Mouse (Mus musculus): ENCODE measurements around the gene Rfx2.

Gene Rfx2

DNA sequence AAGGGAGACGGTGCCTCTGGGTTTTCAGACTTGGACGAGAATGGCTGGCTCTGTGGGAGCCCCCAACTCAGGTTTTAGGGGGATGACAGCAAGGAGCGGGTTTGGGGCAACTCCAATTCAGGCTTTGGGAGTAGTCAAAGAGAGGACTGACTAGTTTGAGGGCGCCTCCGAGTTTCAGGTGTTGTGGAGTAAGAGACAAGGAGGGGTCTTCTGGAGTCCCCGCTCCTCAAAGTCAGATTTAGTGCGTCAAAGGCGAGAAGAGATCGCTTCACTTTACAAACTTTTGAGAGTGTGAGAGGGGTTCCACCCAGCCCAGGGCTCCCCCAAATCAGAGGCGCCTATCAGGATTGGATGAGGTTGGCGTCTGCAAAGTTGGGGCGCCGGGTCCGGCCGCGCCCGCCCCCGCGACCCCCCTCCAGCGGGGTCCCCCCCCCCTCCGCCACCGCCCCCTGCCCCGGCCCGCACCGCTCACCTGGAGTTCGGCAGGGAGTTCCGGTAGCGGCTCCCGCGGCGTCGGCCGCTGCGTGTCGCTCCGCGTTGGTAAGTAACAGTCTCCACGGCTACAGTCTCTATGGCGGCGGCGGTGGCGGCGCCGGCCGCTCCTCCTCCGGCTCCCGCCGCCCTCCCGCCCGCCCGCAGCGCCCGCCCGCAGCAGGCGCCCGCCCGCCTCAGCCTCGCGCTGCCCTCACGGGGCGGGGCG, at the start of gene Rfx2:
Gene Rfx2, minus strand, starts transcription at position 603 of the 700 bp plus-strand sequence.
- peak in 1 of 2 experiments; percentile 31 for DNase-seq

DNA sequence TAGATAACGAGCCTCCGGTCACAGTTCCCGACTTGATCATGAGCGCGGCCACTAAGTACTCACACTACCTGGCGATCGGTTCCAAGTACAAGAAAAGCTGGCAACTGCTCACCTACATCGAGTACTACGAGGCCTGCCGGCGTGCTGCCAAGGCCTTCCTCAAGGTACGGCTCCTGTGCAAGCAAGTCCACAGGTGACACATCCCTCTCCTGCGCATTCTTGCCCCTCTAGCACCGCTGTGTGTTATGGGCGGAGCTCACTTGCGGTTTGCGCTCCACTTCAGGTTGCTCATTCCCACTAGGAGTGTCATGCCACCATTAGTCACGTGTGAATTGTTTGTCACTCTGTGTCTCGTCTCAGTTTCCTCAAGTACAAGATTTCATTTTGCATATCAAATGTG, 46.6 kb upstream of the Rfx2 start:
- no peak for DNase-seq

DNA sequence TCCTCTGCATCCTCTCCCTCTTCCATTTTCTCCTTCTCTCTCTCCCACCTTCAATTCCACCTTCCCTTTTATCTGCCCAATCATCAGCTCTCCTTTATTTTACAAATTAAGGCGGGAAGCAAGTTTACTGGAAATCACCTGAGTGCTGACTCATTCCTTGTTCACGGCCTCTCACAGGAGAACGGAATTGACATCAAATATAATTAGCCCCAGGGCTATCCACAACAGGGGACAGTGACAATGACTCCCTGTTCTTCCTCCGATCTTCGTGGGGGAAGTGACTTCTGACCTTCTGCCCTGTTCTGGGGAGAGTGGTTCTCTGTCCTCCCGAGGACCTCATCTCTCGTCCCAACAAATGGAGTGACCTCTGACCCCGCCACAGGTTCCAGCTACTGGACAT, 46.2 kb upstream of the Rfx2 start:
- DNase-seq, result no peak

DNA sequence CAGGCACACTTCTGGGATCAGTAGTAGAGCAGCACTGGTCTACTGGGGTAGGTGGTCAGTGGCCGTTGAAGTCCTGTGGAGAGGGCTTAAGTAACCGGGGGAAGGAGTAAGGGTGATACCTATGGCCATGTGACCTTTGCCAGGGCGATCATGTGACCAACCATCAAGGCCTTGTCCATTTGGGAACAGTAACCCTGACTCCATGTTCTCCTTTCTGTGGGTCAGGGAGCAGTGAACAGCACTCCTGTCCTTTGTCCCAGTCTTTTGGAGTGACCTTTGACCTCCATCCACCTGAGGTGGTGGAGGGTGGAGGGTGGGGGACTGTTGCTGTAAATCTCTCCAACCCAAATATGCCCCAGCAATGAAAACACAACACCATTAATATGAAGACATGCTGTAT, 45.7 kb upstream of the Rfx2 start:
- no peak for DNase-seq

DNA sequence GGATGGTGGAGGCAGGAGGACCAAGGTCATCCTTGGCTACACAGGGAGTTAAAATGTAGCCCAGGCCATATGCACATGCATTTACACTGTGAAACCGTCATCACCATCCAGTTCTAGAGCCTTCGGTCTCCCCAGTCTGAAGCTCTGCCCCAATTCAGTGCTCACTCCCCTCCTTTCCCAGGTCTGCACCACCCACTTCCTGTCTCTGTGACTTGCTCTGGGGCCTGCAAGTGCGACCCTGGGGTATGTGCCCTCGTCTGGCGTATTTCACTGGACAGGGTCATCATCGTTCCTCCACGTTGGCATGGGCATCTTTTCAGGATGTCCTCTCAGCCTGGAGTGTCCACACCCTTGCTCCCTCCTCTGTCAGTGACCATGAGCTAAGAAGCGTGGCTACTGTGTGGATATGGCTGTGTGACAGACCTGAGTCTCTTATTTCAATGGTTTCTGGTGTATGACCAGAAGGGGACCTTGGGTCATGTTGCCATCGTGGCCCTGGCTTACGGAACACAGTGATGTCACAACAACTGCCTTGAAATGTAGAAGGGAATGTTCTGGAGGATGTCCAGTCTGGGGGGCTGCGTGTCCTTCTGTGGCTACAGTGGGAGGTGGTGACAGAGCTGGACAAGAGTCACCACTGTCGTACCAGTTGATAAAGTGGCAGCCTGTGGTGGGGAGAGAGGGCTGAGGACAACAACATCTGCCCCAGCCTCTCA, 44.3 kb upstream of the Rfx2 start, which contains the start of gene 1700061G19Rik:
Gene 1700061G19Rik, plus strand, starts transcription at position 542 of the 716 bp plus-strand sequence.
- no peak for DNase-seq

DNA sequence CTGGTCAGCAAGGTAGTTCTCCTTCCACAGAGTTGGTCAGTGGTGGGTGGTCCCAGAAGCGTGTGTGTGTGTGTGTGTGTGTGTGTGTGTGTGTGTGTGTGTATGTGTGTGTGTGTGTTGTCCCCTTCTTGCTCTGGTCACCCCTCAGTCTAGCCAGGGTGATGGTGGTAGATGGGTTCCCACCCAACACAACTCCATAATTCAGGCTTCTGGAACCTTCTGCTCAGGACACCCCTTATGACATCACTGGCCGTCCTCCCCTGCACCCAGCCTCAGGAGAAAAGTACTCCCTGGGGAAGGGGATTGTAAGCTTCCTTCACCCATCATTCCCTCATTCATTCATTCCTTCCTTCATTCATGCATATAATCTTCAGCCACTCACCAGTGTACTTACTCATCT, 43.4 kb upstream of the Rfx2 start, which contains the start of gene Acsbg2:
Gene Acsbg2, minus strand, starts transcription at position 211 of the 400 bp plus-strand sequence.
- DNase-seq, result no peak

DNA sequence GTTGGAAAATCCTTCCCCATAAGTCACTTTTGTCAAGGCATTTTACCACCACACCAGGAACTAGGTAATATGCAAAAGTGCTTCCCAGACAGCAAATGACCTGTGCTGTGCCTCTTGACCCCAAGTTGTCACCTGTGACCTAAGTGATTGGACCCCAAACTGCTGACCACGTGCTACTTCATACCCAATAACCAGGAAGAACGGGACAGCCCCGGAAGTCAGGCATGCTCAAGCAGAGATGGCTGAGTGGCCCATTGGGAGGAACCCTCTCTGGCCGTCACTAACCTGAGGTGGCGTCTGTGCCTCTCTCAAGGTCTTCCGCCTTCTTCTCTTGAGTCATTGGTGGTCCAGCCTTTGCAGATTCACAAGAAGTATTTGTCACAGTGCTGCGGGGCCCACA, 41.7 kb upstream of the Rfx2 start:
- DNase-seq, result no peak

DNA sequence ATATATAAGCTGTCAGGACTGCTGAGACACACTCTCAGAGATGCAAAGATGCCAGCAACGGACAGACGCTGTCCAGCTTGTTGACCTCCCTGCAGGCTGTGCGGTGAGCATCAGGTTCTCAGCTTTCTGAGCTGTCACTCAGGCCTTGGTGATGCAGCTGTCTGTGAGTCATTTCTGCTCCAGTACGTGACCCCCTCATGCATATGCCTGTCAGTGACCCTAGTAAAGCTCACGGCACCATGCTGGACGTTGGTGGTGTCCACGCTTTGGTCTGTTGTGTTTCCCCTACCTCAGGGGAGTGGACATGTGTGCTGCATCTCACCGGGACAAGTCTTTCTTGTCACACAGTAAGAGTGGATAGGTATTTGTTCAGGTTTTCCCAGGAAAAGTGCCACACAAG, 41.0 kb upstream of the Rfx2 start:
- DNase-seq, result no peak

DNA sequence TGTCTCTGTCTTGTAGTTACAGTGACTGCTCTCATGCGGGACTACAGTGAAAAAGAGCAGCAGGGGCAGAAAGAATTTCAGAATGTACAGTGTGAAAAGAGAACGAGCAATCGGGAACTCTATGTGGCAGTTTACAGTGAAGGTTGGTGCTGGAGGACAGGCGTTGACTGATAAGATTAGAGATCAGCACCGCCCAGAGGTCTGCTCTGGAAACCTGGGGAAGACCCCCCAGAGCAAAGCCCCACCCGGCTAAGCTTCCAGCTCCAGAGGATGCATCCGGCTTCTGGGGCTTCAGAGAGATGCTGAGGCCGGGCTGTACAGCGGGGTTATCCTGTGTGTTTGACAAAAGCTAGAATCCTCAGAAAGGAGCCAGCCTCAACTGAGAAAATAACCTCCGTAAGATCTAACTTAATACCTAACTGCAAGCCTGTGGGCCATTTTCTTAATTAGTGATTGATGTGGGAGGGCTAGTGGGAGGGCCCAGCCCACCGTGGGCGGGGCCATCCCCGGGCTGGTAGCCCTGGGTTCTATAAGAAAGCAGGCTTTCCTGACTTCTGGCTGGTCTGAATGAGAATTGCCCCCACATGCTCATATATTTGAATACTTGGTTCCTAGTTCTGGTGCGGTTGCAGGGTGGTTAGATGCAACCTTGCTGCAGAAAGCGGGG, 39.6 kb upstream of the Rfx2 start:
- no peak for DNase-seq

DNA sequence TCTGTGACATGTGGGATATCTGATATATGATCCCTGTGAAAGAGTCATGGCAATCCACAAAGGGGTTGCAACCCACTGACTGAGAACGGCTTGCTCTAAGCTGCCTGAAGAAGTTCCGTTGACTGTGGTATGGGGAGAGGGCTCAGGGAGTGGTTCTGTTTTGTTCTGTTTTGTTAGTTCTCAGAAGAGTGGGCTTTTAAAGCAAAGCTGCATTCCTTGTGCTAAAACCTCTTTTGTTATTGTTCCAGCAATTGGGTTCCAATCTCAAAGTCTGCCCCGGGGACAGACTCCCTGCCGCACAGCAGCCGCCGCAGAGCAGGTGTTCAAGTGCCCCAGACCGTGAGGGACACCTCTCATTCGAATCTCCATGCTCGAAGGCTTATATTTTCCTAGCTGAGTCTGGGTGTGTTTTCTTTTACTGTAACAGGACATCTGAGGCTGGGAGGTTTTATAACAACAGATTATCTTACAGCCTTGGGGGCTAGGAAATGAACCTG, 38.7 kb upstream of the Rfx2 start:
- no peak for DNase-seq

DNA sequence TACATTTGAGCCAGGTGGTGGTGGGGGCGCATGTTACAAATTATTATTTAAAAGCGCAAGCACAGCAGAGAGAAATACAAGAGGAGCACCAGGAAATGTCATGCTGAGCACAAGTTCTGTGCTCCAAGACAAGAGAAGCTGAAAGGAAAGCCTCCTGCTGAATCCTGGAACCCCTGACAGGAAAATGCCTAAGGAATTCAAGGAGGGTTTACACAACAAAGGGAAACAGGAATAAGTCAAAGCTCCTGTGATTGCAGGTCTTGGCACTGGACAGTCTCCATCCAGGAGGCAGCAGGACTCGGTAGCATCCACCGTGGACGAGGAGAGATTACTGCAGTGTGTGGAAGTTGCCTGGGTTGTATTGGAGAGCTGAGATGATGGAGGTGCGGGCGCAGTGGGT, 35.3 kb upstream of the Rfx2 start:
- DNase-seq, result no peak

DNA sequence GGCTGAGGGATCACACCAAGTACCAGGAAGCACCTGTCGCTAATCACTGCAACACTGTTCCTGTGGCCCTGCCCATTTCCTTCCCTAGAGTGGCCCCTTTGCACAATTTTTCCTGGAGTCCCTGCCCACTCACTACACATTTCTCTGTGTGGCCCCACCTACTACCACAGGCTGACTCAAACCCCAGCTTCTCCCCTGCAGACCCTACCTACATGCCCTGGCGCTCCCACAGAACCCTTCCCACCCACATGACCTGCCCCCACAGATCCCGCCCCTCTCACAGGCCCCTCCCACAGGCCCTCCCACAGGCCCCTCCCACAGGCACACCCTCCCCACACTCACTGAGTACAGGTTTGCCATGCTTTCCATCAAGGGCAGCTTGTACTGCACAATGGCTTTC, 30.4 kb upstream of the Rfx2 start:
- no peak for DNase-seq

DNA sequence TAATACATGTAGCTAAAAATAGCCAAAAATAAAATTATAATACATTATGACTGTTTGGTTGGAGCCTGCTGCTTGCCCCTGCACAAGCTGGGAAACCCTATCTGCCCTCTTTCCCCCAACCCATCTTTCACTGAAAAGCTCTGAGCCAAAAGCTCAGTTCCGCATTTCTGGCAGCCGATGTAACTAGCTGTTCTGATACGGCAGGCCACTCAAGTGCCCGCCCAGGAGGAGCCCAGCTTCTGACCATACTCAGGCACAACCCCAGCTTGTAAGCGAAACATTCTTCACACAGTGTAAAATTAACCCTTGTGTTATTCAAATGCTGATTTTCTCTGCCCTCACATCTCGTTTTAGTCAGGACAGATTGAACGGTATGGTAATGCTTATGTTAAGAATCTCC, 28.1 kb upstream of the Rfx2 start:
- no peak for DNase-seq

DNA sequence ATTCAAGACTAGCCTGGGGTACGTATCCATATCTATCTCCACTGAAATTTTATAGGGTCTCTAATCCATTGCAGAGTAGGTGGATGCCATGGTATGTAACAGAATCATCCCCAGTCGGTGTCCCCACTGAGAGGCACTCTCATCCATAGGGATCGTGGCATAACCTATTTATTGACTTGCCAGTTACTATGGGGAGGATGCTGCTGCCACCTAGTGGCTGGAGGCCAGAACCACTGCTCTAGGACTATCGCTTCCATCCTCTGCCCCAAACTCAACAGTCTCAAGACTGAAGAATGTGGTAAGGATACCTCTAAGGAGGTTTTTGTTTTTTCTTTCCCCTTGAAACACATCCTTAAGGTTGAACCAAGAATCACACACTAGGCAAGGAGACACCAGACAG, 27.4 kb upstream of the Rfx2 start:
- DNase-seq, result peak; percentile 52 to 70

DNA sequence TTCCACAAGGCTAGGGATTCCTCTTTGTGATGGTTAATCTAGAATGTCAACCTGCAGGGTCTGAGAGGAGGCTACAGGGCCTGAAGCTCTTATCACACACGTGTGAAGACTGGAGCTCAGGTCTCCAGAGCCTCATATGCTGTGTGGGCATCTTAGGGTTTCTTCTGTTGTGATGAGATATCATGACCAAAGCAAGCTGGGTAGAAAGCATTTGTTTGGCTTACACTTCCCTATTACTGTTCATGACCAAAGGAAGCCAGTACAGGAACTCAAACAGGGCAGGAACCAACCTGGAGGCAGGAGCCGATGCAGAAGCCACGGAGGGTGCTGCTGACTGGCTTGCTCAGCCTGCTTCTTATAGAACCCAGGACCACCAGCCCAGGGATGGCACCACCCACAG, 24.6 kb upstream of the Rfx2 start:
- no peak for DNase-seq

DNA sequence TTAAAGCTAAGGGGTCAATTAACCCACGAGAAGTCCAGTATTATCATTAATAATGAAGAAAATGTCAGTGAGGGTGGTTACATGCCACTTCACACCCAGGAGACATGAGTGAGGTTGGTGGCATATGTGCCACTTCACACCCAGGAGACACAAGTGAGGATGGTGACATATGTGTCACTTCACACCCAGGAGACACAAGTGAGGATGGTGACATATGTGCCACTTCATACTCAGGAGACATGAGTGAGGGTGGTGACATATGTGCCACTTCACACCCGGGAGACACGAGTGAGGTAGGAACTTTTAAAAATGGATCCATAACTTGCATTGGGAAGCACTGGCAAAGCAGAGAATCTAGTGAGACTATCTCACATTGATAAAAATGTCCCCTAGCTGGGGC, 20.4 kb upstream of the Rfx2 start:
- DNase-seq, result no peak

DNA sequence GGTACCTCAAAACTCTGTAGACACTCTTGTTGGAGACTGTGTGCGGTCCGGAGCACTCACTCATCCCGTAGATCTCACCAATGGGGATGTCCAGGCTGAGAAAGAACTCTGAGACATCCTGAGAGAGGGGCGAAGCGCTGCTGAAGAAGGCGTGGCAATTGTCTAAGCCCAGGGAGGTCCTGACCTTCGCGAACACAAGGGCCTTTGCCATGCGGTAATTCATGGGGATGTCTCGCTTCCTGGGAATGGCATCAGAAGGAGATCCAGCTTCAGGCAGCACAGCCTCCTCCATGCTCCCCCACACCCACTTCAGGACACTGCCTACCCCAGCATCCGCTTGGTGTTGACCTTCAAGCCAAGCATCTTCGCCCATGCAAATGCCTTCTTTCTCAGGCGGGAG, 18.9 kb upstream of the Rfx2 start:
- DNase-seq, result no peak

DNA sequence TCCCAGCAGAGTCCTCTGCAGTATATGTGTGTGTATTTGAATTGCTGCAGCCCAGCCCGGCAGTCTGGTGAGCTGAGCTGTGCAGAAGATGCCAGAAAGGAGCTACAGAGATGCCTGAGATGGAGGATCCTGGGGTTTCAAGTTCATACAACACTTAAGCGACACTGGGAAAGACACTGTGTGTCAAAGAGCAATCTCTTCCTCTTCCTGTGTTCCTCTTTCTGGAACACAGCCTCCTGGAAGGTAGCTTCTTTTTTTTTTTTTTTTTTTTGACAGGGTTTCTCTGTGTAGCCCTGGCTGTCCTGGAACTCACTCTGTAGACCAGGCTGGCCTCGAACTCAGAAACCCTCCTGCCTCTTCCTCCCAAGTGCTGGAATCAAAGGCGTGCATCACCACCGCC, 18.0 kb upstream of the Rfx2 start:
- no peak for DNase-seq

DNA sequence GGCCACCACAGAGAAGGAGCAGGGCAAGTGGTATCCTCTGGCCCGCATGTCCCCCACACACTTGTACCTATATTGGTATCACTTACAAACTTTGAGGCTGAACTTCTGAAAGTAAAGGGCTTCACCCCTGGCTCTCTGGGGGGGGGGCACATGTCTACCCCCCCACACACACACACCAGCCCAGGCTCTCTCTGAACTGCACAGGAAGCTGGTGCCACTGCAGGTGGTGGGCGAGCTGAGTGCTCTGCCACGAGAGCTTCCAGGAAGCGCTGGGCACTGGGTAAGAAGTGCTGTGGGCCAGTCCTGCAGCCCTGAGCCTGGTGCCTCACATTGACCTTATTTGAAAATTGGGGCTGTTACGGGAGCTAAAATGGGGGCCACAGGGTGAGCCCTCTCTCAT, 12.9 kb upstream of the Rfx2 start:
- no peak for DNase-seq

DNA sequence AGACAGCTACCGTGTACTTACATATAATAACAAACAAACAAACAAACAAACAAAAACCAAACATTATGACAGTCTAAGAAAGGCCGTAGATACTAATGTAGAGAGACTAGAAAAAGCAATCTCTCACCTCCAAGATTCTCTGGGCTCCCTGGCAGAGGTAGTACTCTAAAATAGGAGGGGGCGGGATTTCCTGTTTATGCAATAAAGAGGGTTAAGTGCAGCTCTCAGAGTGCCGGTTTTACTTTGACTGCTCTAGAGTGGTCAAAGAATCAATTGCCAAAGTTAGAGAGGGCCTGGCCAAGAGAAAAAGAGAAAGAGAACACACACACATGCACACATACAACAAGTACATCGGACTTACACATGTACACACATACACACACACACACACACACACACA, 11.4 kb upstream of the Rfx2 start:
- no peak for DNase-seq

DNA sequence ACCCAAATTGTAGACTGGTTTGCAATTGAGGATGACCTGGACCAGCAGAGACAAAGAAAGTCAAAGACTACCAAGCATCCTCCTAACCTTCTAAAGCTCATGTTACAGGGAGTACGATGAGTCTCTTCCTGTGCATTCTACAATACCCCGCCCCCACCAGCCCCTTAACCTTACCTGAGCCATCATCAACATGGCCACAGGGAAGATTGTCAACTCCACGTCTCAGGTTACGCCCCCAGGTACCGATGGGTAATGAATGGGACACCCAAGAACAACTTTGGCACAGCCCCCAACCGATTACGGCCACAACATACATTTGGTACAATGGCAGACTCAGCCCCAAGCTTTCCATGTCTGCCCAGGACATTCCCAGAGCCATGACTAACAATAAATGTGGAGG, 9.7 kb upstream of the Rfx2 start:
- DNase-seq, result no peak

DNA sequence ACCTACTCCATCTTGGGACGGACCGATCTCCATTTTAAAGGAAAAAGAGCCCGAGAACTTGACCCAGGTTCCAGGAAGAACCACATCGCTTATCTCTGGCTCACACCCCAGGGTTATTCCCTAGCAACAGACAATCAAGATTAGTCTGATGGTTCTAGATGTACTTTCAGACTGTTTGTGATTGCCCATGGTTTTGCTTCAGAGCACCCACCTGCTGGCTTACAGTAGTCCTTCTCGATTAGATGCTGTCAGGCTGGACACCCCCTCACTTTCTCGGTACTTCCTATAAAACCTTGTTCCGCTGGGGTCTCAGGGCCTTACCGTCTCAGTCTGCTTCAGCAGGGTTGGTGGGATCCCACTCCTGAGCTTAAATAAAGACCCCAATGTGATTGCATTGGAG, 5.5 kb upstream of the Rfx2 start:
- DNase-seq, result no peak

DNA sequence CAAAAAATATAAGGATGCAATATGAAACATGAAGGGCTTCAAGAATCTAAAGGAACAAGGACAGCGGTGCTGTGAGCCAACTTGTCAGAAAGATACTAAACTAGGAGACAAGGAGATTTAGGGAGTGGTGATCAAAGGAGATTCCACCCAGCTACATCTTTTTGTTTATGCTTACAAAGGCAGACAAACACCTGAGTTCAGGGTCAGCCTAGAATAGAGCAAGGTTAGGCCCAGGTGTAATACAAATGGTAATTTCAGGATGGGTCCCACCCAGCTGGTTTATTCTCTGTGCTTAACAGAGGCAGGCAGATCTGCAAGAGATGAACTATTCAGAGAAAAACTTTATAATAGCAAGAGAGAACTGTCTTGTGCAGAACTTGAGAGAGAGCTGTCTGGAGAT, 2.6 kb upstream of the Rfx2 start:
- no peak for DNase-seq

DNA sequence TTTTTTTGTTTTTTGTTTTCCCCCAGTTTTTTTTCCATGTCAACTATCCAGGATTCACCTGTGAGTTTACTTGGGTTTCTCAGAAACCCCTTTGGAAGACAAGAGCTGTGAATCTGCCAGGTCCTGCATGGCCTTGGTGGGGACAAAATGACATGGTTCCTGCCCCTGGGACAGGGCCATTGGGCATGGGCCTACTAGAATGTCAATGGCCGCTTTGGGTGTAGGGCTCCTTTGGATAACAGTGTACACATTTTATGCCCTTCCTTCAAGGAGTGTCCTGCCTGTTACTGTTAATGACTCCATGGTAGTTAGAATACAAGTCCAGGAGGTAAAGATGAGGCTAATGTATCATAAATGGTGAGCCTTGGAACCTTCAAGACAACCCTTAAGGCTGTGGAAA, 2.1 kb upstream of the Rfx2 start:
- no peak for DNase-seq

All from cerebellum, postnatal 25 days (tissue).